Mouse (Mus musculus) MEL (cell line): Measurements from ENCODE around the gene Tlr7. TPM values are rescaled to one million over a fixed set of nuclear protein-coding genes. Genes with fewer than 3 reads are reported as not detected.

ENCODE experiments used
- DNase-seq: peaks from one replicate; pipeline ENCODE4 v3.0.0; 2011; ENCODE audit warnings: low read depth, low spot score
- H3K27ac ChIP-seq: 2 replicates; pipeline ENCODE4 v1.5.1; 2012; ENCODE audit warnings: low read depth, mild to moderate bottlenecking, control low read depth, low read length, moderate library complexity; ENCODE audit not compliant: control insufficient read depth
- H3K27me3 ChIP-seq, 2 experiments: fragments of 150-350 bp in 1 of 2; sonication (generic) in 1 of 2; 2 replicates each; pipeline ENCODE4 v1.6.1; 2012; ENCODE audit warnings: low read length in 2 of 2, mild to moderate bottlenecking in 2 of 2, improper control_type of control experiment in 1 of 2, moderate library complexity in 1 of 2; ENCODE audit not compliant: insufficient read depth in 2 of 2, control insufficient read depth in 1 of 2
- H3K36me3 ChIP-seq, 2 experiments: 2 replicates each; pipeline ENCODE4 v1.6.1; 2012 to 2014; ENCODE audit warnings: low read length in 2 of 2, improper control_type of control experiment in 1 of 2, inconsistent platforms in 1 of 2, mild to moderate bottlenecking in 1 of 2; ENCODE audit not compliant: insufficient read depth in 2 of 2, control insufficient read depth in 1 of 2
- H3K4me1 ChIP-seq, 2 experiments: fragments of 150-350 bp in 1 of 2; sonication (generic) in 1 of 2; 2 replicates each; pipeline ENCODE4 v1.6.1; 2012; ENCODE audit warnings: low read length in 2 of 2, improper control_type of control experiment in 1 of 2, mild to moderate bottlenecking in 1 of 2; ENCODE audit not compliant: insufficient read depth in 2 of 2, control insufficient read depth in 1 of 2
- H3K4me3 ChIP-seq, 2 experiments: fragments of 150-350 bp in 1 of 2; sonication (generic) in 1 of 2; 2 replicates each; pipeline ENCODE4 v1.5.1; 2012; ENCODE audit warnings: low read depth in 2 of 2, low read length in 2 of 2, mild to moderate bottlenecking in 2 of 2, moderate library complexity in 2 of 2, control low read depth in 1 of 2, improper control_type of control experiment in 1 of 2; ENCODE audit not compliant: control insufficient read depth in 1 of 2, insufficient read depth in 1 of 2
- H3K79me2 ChIP-seq: 2 replicates; pipeline ENCODE4 v1.6.1; 2012; ENCODE audit warnings: mild to moderate bottlenecking, low read length, moderate library complexity; ENCODE audit not compliant: control insufficient read depth, poor library complexity, insufficient read depth
- H3K9ac ChIP-seq: 2 replicates; pipeline ENCODE4 v1.6.1; 2012; ENCODE audit warnings: low read depth, mild to moderate bottlenecking, control low read depth, low read length, moderate library complexity; ENCODE audit not compliant: control insufficient read depth, poor library complexity, severe bottlenecking
- H3K9me3 ChIP-seq: fragments of 150-350 bp; sonication (generic); replicated peaks from 2 replicates; pipeline ENCODE4 v1.6.1; 2012; ENCODE audit warnings: mild to moderate bottlenecking, low read length, improper control_type of control experiment, moderate library complexity; ENCODE audit not compliant: insufficient read depth
- BHLHE40 ChIP-seq: IDR thresholded peaks from 2 replicates; pipeline ENCODE4 v1.6.1; 2012; ENCODE audit warnings: low read depth, mild to moderate bottlenecking, inconsistent platforms, low read length, improper control_type of control experiment, borderline replicate concordance
- CHD2 ChIP-seq: IDR thresholded peaks from 2 replicates; pipeline ENCODE4 v1.6.1; 2011; ENCODE audit warnings: low read length, improper control_type of control experiment
- CTCF ChIP-seq, 3 experiments: IDR thresholded peaks in 2 of 3; conservative IDR thresholded peaks in 1 of 3; 2 replicates each; pipeline ENCODE4 v1.5.1; 2011 to 2012; ENCODE audit warnings: low read length in 3 of 3, low read depth in 2 of 3, mild to moderate bottlenecking in 2 of 3, improper control_type of control experiment in 1 of 3, inconsistent platforms in 1 of 3, mixed read lengths in 1 of 3, moderate library complexity in 1 of 3; ENCODE audit not compliant: control insufficient read depth in 1 of 3, insufficient read depth in 1 of 3, poor library complexity in 1 of 3, severe bottlenecking in 1 of 3
- ETS1 ChIP-seq: IDR thresholded peaks from 2 replicates; pipeline ENCODE4 v1.6.1; 2012; ENCODE audit warnings: low read depth, mild to moderate bottlenecking, inconsistent platforms, low read length, improper control_type of control experiment, moderate library complexity
- MAFK ChIP-seq: IDR thresholded peaks from 2 replicates; pipeline ENCODE4 v1.6.1; 2011; ENCODE audit warnings: low read depth, mild to moderate bottlenecking, low read length, improper control_type of control experiment, borderline replicate concordance
- MAX ChIP-seq: IDR thresholded peaks from 2 replicates; pipeline ENCODE4 v1.6.1; 2011; ENCODE audit warnings: low read length, improper control_type of control experiment
- MAZ ChIP-seq: IDR thresholded peaks from 2 replicates; pipeline ENCODE4 v1.6.1; 2012; ENCODE audit warnings: low read depth, mild to moderate bottlenecking, inconsistent platforms, low read length, improper control_type of control experiment
- MEF2A ChIP-seq: IDR thresholded peaks from 2 replicates; pipeline ENCODE4 v1.6.1; 2014; ENCODE audit warnings: low read depth, mild to moderate bottlenecking, inconsistent platforms, low read length, improper control_type of control experiment; ENCODE audit not compliant: poor library complexity, insufficient replicate concordance, severe bottlenecking; ENCODE audit errors: extremely low read depth
- MXI1 ChIP-seq: IDR thresholded peaks from 2 replicates; pipeline ENCODE4 v1.6.1; 2011; ENCODE audit warnings: mild to moderate bottlenecking, low read depth, low read length, improper control_type of control experiment
- MYC ChIP-seq: IDR thresholded peaks from 2 replicates; pipeline ENCODE4 v1.6.1; 2011; ENCODE audit warnings: low read depth, mild to moderate bottlenecking, low read length, improper control_type of control experiment, moderate library complexity
- NELFE ChIP-seq: IDR thresholded peaks from 2 replicates; pipeline ENCODE4 v1.6.1; 2011; ENCODE audit warnings: low read depth, low read length, improper control_type of control experiment
- RAD21 ChIP-seq: IDR thresholded peaks from 2 replicates; pipeline ENCODE4 v1.6.1; 2011; ENCODE audit warnings: mild to moderate bottlenecking, low read depth, low read length, improper control_type of control experiment
- RCOR1 ChIP-seq: IDR thresholded peaks from 2 replicates; pipeline ENCODE4 v1.6.1; 2012; ENCODE audit warnings: low read depth, mild to moderate bottlenecking, inconsistent platforms, low read length, improper control_type of control experiment
- SMC3 ChIP-seq: IDR thresholded peaks from 2 replicates; pipeline ENCODE4 v1.6.1; 2011; ENCODE audit warnings: low read depth, low read length, improper control_type of control experiment
- TBP ChIP-seq: IDR thresholded peaks from 2 replicates; pipeline ENCODE4 v1.8.0; 2011; ENCODE audit warnings: low read depth, low read length, improper control_type of control experiment
- UBTF ChIP-seq: IDR thresholded peaks from 2 replicates; pipeline ENCODE4 v1.6.1; 2012; ENCODE audit warnings: low read depth, mild to moderate bottlenecking, inconsistent platforms, low read length, improper control_type of control experiment, moderate library complexity, borderline replicate concordance; ENCODE audit not compliant: insufficient read depth
- USF1 ChIP-seq: IDR thresholded peaks from 2 replicates; pipeline ENCODE4 v1.6.1; 2014; ENCODE audit warnings: low read depth, mild to moderate bottlenecking, inconsistent platforms, low read length, improper control_type of control experiment, moderate library complexity
- USF2 ChIP-seq, 2 experiments: IDR thresholded peaks; 2 replicates each; pipeline ENCODE4 v1.6.1; 2011 to 2012; ENCODE audit warnings: improper control_type of control experiment in 2 of 2, low read length in 2 of 2, borderline replicate concordance in 1 of 2, inconsistent platforms in 1 of 2, low read depth in 1 of 2, mild to moderate bottlenecking in 1 of 2; ENCODE audit not compliant: insufficient read depth in 1 of 2
- ZC3H11A ChIP-seq: IDR thresholded peaks from 2 replicates; pipeline ENCODE4 v1.6.1; 2012; ENCODE audit warnings: low read depth, mild to moderate bottlenecking, inconsistent platforms, low read length, improper control_type of control experiment
- polyA plus RNA-seq, 2 experiments: library from polyadenylated mRNA; stranded (reverse) in 1 of 2; unstranded in 1 of 2; fragments of >175 nt in 1 of 2; fragments of >200 nt in 1 of 2; gene quantifications; 2 replicates each; pipeline versions ENCODE4 v1.2.1 to v1.2.4; 2012; ENCODE audit warnings: low replicate concordance in 2 of 2, low read depth in 1 of 2; ENCODE audit not compliant: insufficient read length in 2 of 2, insufficient read depth in 1 of 2, missing spikeins in 1 of 2
- total RNA-seq: library from RNA; depleted of rRNA; stranded (reverse); fragments of 300-350 nt; gene quantifications from 2 replicates; pipeline ENCODE4 v1.2.3, GENCODE M21; 2012

The Tlr7 gene
- total and polyA plus RNA-seq, 3 experiments = not detected

- DNase-seq = no peak
- Histone ChIP-seq H3K4me3 (no peak overlapping the region), H3K79me2 (no peaks in the 10 kb centered on the region)
Measured at GRCm38 (mm10) chrX:167353617-167354016, 23.3 kb upstream of the Tlr7 start.

DNA sequence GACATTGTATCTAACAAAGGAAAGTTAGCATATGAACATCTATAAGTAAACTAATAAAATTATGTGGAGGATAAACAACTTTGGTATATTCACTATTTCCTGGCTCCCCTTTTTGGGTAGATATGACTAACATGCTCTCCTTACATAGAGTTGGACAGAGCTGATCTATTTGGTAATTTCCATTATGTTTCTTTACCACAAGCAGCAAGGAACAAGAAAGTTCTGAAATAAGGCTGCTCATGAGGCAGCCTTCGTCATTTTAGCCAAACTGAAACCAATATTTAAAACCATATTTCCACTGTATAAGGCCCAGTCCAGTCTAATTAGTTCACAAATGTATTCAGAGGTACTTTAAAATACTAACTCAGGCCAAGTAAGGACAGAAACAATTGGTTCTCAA lies 16.1 kb upstream of the Tlr7 start:
- Histone ChIP-seq H3K27me3 (no peaks in the 10 kb centered on the region), H3K79me2 (no peaks in the 10 kb centered on the region), H3K4me3 (no peak overlapping the region), H3K4me1 (no peaks in the 10 kb centered on the region), H3K36me3 (no peaks in the 10 kb centered on the region), H3K27ac (no peak overlapping the region), H3K9ac (no peak overlapping the region), H3K9me3 (no peaks in the 10 kb centered on the region)
- no peak for DNase-seq
- TF ChIP-seq MAX (no peak), MEF2A (no peak), TBP (no peak), ETS1 (no peak)

More at GRCm38 (mm10) chrX:167353617-167354016, 23.3 kb upstream of the Tlr7 start:
- Histone ChIP-seq H3K9me3 (no peaks in the 10 kb centered on the region), H3K27me3 (no peaks in the 10 kb centered on the region), H3K36me3 (no peaks in the 10 kb centered on the region), H3K9ac (no peak overlapping the region), H3K4me1 (no peaks in the 10 kb centered on the region), H3K27ac (no peak overlapping the region)
- TF ChIP-seq CTCF (IDR thresholded peaks at IDR 0.05 in 2 of 3, conservative IDR thresholded peaks at IDR 0.05 in 1 of 3; ENCODE audit: control insufficient read depth in 1 of 3, insufficient read depth in 1 of 3, low read depth in 2 of 3, low read length in 3 of 3, poor library complexity in 1 of 3, severe bottlenecking in 1 of 3) (no peak), USF1 (no peak), UBTF (no peak), USF2 (IDR thresholded peaks at IDR 0.05; ENCODE audit: borderline replicate concordance in 1 of 2, insufficient read depth in 1 of 2, low read depth in 1 of 2, low read length in 2 of 2) (no peak), MYC (no peak), SMC3 (no peak), RCOR1 (no peak), BHLHE40 (no peak)

DNA sequence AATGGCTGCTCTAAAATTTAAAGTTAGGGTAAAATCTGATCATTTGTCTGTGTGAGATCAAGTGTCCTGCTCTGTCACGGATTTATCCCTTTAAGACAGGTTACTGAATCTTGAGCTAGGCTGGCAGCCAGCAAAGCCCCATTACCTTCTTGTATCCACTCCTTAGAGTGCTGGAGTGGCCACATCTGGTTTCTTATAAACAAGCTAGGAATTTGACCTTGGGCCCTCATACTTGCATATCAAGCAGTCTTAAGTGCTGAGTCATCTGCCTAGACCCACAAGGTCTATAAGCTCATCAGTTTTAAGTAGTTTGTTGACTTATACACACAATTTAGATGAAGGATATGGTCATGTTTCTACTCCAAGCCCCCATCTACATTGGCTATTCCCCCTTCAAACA lies 14.0 kb upstream of the Tlr7 start:
- no peaks in the 10 kb centered on the region for H3K9me3 ChIP-seq
- no peaks in the 10 kb centered on the region for H3K27me3 ChIP-seq
- no peak for DNase-seq
- H3K36me3 ChIP-seq = no peaks in the 10 kb centered on the region
- no peak overlapping the region for H3K4me3 ChIP-seq
- no peak for TF ChIP-seq MAFK
- TF ChIP-seq MXI1 = no peak
- no peak for TF ChIP-seq UBTF
- TF ChIP-seq RAD21 = no peak
- no peak for TF ChIP-seq MAZ
- no peak for TF ChIP-seq CHD2
- TF ChIP-seq NELFE = no peak
- no peak for TF ChIP-seq ZC3H11A
- no peak for TF ChIP-seq USF1
- no peak overlapping the region for H3K27ac ChIP-seq
- H3K79me2 ChIP-seq = no peaks in the 10 kb centered on the region
- H3K9ac ChIP-seq = no peak overlapping the region
- no peaks in the 10 kb centered on the region for H3K4me1 ChIP-seq
